Mouse (Mus musculus): ENCODE results near the gene Atg10. TPM values are rescaled to one million over a fixed set of nuclear protein-coding genes. Genes with fewer than 3 reads are reported as not detected.
A peak's percentile ranks its signal among the peaks of the same experiment; 100 is the strongest.

Atg10 gene
- total RNA-seq, 2 experiments from 2014 or later: 23.4 to 26.2 TPM

DNA sequence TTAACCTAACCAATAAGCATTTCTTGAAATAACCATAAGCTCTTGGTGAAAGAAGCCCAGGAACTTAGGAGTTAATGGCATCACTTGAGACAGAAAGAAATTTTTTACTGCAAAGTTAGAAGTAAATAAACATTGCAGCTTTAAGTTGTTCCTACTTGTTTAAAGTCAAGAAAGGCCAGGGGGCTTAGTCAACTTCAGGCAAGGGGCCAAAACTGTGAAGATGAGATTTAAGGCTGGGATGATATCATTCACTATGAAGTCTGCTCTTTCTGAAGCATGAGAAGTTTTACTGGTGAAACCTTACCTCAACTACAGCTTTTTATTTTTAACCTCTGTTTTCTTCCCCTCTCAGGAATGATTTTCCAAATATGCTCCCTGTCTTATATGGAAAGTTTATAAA lies 183.3 kb downstream of the Atg10 start:
- intact Hi-C loops (cut with DNase I): no loop called here
- no peak for DNase-seq

DNA sequence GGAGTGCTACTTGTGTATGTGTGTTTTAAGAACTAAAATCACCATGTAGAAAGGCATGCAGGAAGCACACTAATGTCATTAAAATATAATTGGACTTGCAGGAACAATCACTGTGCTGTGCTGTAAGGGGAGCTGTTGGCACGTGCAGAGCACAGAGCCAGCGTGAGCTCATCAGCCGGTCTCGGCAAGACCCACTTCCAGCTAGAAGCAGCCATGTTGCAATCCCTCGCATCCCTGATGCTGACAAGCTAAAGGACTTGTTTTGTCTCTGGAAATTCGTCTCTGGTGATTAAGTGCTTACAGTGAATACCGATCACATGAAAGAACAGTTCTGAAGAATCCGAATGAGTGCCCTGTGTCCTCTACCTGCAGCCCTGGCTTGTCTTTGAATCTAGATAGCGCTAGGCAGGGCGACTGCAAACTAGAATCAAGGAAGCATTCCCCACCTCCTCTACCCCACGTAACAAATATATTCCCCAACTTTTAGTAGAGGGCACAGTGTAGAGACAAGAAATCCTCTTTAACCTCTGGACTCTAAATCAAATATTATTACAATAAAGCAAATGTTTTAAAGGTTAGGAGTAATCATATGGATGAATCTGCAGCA lies 184.5 kb downstream of the Atg10 start:
- intact Hi-C loops (cut with DNase I): loop anchor here (5.0 kb wide), 1 partner anchor 598 kb away; no protein-coding TSS in a partner anchor
- DNase-seq: peak; percentile 32 to 49

DNA sequence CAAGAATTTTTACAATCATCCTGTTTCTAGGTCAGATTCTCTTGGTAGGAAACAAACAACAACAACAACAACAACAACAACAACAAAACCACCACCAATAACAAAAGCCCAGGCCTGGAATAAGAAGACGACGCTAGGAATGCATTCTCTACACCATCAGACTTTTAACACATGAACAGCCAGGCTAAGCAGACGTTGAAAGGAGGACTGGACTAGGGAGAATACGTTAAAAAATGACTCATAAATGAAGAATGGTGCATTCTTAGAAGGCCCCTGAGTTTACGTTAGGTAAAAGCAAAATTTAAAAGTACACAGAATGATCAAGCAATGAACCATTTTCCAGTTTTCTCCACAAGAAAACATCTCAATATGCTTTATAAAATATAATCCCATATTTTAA lies 185.1 kb downstream of the Atg10 start:
- no peak for DNase-seq
- intact Hi-C loops (cut with DNase I): loop anchor here (5.0 kb wide), 1 partner anchor 599 kb away; no protein-coding TSS in a partner anchor

DNA sequence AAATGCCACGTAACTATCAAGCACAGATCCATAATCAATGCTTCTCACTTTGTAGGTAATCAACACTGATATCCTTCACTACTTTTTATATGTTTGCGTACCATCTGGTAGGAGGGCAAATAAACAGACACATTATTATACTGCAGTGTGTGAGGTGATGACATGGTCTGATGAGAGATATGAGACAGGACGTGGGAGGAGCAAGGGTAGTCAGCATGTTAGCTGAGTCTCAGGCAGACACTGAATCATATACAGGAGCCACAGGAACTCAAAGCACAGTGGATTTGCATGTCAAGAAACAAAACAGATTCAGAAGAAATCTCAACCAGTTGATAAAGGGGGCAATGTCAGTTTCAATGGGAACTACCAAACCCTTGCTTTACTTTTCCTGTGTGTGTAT lies 185.7 kb downstream of the Atg10 start:
- DNase-seq: no peak
- intact Hi-C loops (cut with DNase I): loop anchor here (5.0 kb wide), 1 partner anchor 599 kb away; no protein-coding TSS in a partner anchor

DNA sequence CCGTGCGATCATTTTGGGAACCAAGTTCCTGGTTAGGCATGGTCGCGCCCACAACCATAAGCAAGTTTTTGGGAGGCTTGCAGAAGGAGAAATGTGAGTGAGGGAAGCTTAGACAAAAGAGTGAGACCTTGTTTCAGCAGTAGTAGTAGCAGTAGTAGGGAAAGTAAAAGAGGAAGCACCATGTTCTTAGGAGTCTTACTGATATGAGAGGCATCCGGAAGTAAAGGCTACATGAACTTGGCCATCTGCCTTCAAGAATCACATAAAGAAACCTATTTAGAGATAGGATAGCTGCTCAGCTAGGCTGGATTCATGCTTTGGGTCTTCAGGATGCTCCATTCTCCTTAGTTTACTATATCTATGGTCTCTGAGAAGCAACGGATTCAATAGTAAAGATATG lies 186.4 kb downstream of the Atg10 start:
- no peak for DNase-seq
- intact Hi-C loops (cut with DNase I): loop anchor here (5.0 kb wide), 1 partner anchor 600 kb away; no protein-coding TSS in a partner anchor

DNA sequence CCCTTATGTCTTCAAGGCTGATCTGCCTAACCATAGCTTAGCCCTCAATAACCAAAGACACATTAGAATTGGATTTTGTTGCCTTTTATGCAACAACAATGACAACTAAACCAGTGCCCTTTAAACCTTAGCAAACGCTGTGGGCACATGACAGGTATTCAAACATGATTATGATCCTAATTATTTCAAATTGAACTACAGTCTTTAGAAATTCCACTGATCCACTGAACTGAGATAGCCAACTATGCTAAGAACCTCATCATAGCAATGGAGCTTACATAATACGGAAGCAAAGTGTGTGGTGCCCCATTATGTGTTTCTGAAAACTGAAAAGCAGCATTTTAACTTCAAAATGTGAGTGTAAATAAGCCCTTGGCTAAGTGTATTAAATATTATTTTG lies 191.9 kb downstream of the Atg10 start:
- no peak for DNase-seq
- intact Hi-C loops (cut with DNase I): no loop called here

DNA sequence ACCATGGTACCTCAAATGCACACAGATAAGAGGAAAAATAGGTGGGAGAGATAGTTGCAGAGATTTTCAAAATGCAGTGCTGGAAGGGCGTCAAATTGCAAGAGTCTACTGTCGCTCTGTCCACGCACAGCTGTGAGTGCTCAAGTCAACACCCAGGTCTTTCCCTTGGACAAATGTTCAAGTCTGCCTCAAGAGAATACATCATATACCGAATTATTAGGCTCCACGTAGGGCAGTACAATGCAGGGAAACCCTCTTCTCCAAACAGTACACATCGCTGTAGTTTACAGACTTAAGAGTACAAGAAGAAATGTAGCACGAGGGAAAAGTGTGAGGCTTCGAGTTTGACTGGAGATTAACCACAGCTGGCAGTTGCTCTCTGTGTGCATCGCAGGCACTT lies 200.3 kb downstream of the Atg10 start:
- intact Hi-C loops (cut with DNase I): no loop called here
- no peak for DNase-seq

DNA sequence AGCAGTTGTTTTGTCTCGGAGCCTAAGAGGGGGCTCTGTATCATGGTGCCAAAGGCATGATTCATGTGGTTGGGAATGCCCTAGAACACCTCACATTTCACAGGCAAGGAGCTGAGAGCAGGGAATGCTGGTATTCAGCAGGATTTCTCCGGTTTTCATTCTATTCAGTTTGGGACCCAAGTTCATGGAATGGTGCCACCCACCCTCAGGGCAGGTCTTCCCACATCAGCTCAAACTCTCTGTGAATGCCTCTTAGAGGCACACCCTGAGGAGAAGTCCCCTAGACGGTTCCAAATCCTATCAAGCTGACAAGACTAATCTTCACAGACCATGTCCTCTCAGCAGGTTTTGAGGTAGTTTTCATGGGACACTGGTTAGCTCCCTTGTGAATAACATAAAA lies 211.9 kb downstream of the Atg10 start:
- intact Hi-C loops (cut with DNase I): no loop called here
- DNase-seq: no peak

DNA sequence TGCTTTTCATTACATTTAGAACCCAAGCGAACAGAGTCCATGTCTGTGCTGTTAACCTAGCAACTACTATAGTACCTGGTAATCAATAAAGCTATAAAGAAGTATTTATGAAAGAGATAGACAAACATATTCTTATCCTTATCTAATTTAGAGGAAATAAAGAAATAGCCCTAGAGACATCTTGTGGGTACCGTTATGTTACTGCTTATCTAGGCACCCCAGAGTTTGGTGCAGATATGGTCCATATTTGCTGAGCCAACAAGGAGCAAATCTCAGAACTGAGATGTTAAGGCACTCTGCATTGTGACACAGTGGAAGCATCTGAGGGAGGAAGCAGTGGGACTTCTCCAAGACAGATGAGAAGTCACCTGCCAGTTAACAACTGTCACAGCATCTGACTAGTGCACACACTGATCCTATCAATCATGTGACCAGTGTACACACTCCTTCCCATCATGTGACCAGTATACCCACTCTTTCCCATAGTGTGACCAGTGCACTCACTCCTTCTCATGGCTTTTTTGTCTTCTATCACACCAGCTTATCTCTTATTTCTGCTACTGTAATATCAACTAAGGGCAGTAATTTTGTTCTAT lies 228.6 kb downstream of the Atg10 start:
- no peak for DNase-seq

DNA sequence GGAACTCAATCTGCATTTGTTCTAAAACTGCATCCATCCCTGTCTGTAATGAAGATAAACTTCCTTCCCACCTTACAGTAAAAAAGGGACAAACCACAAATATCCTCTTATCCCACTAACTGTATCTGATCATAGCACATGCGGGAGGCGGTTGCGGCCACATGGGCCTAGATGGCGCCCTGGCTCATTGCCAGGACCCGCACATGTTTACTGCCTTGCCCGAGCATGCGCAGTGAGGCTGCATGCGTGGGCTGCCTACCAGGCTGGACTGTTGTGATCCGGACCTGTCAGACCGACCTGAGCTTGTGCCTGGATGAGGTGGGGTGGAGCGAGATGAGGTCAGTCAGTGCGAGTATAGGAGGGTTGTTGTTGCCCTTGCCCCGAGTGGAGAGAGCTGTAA lies 230.2 kb downstream of the Atg10 start:
- no peak for DNase-seq
- intact Hi-C loops (cut with DNase I): no loop called here

More for the DNA sequence above, 228.6 kb downstream of the Atg10 start:
- intact Hi-C loops (cut with DNase I): no loop called here

DNA sequence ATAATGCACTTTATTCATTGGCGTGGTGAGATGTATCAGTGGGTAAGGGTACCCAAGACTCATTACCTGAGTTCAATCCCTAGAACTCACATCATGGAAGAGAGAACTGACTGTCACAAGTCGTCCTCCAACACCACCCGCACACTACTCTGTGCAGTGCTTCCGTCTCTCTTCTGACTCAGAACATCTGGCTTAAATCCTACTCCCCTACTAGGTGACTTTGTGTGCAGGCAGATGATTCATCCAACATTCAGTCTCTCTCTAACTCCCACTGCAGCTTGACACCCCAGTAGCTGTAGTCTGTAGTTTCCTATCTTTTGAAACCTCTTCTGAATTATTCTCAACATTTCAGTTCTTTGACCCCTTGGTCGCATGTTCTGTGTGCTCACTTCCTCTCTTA lies 230.8 kb downstream of the Atg10 start:
- DNase-seq: no peak
- intact Hi-C loops (cut with DNase I): no loop called here

DNA sequence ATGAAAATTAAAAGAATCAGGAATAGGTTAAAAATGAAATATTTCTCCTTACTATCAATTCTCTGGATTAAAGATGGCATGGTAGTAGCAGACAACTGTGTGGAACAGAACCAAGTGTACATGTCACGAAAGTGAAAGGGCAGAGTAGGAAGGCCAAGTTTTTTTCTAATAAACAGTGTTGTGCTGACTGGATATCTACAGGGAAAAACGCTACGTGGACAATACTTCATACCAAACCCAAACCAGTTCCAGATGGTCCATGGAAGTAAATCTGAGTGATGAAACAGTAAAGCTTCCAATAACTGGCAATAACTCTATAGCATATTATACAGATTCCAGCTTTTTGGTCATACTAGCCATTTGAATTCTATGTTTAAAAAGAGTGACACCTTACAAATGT lies 235.5 kb downstream of the Atg10 start:
- intact Hi-C loops (cut with DNase I): no loop called here
- DNase-seq: no peak

DNA sequence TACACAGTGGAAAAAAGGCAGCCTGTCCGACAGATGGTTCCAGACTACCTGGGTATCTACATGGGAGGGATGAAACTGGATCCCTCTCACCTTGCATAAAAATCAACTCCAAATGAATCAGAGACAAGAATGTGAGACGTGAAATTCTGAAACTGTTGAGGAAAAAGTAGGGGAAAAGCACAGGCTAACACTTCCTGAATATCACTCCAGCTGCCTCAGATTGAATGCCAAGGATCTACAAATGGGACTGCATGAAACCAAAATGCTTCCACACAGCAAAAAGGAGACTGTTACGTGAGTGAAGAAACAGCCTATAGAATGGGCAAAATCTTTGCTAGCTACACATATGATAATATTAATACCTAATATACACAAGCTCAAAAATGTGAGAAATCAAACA lies 238.4 kb downstream of the Atg10 start:
- DNase-seq: no peak
- intact Hi-C loops (cut with DNase I): no loop called here

DNA sequence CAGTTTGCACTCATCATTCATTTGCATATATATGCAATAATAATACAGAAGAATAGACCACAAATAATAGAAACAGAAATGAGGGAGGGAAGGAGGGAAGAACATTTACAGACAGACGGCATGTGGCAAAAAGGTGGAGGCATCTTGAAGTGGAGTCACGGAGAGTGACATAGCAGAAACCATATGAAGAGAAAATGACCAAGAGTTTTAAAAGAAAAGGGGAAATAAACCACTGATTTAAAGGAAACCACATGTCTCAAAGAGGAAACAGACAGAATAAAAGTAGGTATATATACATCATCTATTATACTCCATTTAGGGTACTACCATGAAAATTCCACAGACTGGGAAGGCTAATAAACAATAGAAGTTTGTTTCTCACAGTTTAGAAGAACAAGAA lies 239.7 kb downstream of the Atg10 start:
- DNase-seq: no peak
- intact Hi-C loops (cut with DNase I): no loop called here

DNA sequence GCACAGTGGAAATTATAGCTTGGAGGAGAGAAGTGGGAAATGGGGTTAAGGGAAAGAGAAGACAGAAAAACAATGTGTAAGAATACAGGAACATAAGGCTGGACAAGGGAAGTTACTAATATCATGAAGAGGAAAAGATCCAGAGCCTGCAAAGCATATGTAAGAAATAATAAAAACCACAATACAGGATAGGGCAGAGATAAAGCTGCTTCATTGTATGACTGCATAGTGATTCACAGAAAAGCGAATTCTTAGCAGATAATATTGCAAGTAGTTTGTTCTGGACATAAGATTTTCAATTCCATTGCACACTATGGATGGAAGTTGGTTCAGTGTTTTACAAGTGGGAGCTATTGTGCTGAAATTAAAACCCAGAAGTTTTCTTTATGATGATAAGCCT lies 242.0 kb downstream of the Atg10 start:
- no peak for DNase-seq
- intact Hi-C loops (cut with DNase I): no loop called here

DNA sequence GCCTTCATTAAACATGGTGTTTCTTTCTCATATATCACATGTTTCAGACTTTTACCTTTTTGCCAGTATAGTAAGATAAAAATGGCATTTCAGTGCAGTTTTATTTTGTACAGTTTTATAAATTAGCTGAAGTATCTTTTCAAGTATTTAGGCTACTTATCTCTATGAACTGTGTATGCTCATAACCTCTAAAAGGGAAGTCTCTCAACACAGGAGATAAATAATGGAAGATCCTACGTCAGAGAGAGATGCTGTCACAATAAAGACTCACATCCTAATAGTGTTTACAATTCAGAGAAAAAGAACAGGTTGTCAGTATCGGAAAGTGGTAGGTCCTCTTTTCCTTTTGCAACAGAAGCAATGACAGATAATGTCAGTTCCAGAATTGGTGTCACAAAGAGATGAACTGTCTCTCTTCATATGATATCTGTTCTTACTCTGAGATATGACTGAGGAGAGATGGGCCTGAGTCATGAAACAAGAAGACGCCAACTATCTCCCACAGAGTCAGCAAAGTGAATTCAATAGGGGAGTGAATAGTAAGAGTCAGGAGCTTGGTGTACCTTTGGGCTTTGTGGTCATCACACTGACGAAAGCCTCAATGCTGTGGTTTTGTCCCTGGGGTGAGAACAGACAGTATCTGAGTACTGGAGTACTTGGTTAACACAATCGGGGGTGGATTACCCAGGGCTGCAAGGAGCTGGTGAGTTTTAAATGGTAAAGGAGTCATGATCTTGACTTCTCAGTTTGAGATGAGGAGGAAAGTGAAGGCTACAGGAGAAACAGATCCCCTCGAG lies 242.7 kb downstream of the Atg10 start:
- DNase-seq: no peak
- intact Hi-C loops (cut with DNase I): no loop called here

DNA sequence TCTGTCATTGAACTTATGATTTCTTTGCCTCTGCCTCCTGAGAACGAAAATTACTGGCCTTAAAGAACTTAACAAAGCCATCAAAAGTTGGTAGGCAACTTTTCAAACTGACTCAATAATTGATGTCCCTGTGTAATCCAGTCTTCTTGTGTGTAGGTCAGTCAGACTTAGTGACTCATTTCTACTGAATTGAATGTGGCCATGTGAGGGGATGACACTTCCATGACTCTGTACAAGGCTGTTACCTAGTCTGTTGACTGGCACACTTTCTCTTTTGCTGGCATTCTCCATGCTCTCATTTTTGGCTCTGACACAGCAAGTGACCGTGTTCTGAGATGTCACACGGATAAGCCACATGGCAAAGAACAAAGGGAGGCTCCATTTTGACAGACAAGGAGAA lies 246.7 kb downstream of the Atg10 start:
- intact Hi-C loops (cut with DNase I): no loop called here
- no peak for DNase-seq

DNA sequence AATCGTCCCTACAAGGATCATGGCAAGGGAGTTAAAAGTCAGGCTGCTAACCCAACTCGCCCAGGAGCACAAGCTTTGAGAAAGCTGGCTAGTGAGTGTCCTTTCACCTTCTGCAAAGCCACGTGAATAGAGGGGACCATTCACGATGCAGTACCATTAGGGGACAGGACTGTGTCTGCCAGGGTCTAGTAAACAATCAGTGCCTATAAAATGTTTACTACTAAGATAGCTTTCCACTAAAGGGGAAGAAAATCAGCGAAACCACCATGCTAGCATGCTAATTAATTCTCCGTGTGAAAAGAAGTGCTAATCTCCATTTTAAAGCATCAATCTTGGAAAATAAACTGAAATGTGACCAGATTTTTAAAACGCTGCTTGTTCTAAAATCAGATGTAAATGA lies 250.4 kb downstream of the Atg10 start:
- intact Hi-C loops (cut with DNase I): no loop called here
- no peak for DNase-seq

DNA sequence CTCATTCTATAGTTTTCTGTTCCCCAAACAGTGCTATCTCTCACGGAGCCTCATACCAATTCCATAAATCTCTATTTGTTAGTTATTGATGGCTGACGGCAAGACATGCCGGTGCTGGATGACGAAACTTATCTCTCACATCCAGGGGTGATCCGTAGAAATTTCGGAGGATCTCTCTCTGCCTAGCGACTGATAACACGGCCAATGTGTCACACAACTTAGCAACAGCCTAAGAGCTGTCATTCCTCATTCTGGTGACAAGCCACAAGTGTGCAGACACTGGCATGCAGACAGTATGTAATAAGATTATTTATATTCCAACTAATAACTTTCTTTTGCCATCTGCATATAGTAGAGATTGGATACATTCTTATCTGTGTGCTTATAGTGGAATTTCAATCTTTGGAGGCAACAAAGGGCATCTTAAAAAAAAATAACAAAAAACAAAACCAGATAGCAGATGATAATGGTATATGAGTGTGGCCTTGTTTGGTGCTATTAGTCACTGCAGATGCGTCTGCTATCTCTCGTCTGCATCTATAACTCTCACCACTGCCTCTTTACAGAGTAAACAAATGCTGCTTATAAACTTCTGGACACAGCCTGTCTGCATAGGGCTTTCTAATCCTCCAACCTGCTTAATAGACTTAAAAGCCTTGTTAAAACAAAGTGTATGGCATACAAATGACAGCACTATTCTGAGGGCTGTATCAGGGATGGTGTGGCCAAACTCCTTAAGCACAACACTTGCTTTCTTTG lies 253.3 kb downstream of the Atg10 start:
- intact Hi-C loops (cut with DNase I): no loop called here
- DNase-seq: no peak

DNA sequence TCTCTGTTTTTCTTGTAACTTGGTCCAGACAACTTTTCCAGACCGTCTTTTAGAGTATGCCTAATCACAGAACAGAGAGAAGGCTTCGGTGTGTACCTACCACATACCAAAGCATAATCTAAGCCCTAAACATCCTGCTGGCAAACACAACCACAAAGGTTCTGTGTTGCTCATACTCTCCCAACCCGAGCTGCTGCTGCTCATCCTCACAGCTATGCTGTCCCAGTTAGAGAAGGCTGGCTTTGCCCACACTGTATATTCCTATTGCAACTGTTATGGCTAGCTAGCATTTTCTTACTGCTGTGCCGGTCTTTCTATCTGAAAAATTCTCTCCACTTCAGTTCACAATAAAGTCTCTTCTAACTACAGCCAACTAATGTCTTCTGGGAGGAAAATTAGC lies 254.8 kb downstream of the Atg10 start:
- intact Hi-C loops (cut with DNase I): loop anchor here (2.0 to 10.0 kb wide), 4 partner anchors 123 to 726 kb away; no protein-coding TSS in a partner anchor
- DNase-seq: no peak

DNA sequence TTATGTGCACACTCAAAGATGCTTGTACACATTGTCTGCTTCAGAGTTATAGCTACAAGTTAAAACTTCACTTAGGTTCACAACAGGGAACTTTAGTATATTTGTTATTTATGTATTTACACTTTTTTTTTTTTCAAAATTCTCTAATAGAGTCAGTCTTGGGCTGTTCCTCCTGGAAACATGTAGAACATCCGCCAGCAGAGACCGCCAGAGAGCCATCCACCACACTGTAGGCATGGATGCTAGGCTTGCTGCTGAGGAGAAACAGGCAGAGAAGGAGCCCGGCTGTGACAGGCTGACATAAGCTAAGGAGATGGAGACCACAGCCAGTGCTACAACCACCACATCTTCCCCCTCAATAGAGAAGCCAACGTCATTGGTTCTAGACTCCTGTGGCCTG lies 256.3 kb downstream of the Atg10 start:
- intact Hi-C loops (cut with DNase I): loop anchor here (5.0 to 10.0 kb wide), 3 partner anchors 125 to 727 kb away; no protein-coding TSS in a partner anchor

More for the DNA sequence above, 256.3 kb downstream of the Atg10 start:
- DNase-seq: peak; percentile 78 to 85
